Mouse (Mus musculus) embryo, embryonic 9.5 days (tissue): ENCODE measurements around the gene Svip.

ENCODE experiments used
- DNase-seq: peaks from one replicate; pipeline ENCODE4 v3.0.0-alpha.2; 2017; ENCODE audit errors: extremely low spot score

The Svip gene

GRCm38 (mm10) chr7:51962219-51962952, 43.4 kb downstream of the Svip start:
- no peak for DNase-seq

GRCm38 (mm10) chr7:51960698-51961374, 45.0 kb downstream of the Svip start:
- no peak for DNase-seq

GRCm38 (mm10) chr7:51957766-51958165, 48.1 kb downstream of the Svip start:
- DNase-seq, result no peak

- DNase-seq, result no peak
Measured at GRCm38 (mm10) chr7:51955424-51956041, 50.3 kb downstream of the Svip start.
